Comparison of ENCODE assay signal across 9 mouse cellular contexts in the genomic region with DNA sequence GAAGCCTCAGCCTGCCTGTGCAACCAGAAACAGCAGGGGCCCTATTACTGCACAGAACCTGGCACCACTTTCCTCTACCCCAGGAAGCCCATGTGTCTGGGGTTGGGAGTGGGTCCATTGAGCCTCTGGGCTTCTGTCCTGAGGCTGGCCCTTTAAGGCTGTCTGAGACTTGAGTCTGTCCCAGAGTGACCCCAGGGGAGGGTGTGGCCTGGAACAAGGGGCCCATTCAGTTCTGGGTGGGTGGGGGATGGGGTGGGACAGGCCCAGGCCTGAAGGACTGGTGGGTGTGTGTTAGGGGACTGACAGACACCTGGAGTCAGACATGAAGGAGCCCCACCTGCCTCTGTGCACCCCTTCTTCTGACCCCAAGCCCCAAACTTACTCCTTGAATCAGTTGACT. TPM values are rescaled to one million over a fixed set of nuclear protein-coding genes. Genes with fewer than 3 reads are reported as not detected.
DNase-seq lines count a peak whose midpoint lies in the region; ATAC-seq lines count a peak whose summit lies in the region.
"Had no signal": no experiment of that assay in that cellular context is flagged by ENCODE, and none has a peak within 500 bp of the region (broad histone marks: within the 10 kb centered on the region; RNA-seq: fewer than 3 reads in every experiment).

No protein-coding gene starts in this region.

- peaks cover 23% of the 10 kb centered on the region for H3K4me1 ChIP-seq in hindbrain, embryonic 11.5 days (replicated peaks; ENCODE audit: control insufficient read depth, insufficient read depth, low read length)
- H3K4me1 ChIP-seq in hindbrain, embryonic 14.5 days (replicated peaks; ENCODE audit: control insufficient read depth, insufficient read depth, low read length): peaks cover 41% of the 10 kb centered on the region
- peaks cover 40% of the 10 kb centered on the region for H3K4me1 ChIP-seq in forebrain, embryonic 14.5 days (ENCODE audit: control insufficient read depth, insufficient read depth, low read length)
- H3K4me1 ChIP-seq in kidney, embryonic 15.5 days: peaks cover 100% of the 10 kb centered on the region

- no peaks in the 10 kb centered on the region; the same call in 1 of the 2 replicates for H3K27me3 ChIP-seq in hindbrain, embryonic 11.5 days (ENCODE audit: control insufficient read depth, insufficient read depth, low read length)
- no peaks in the 10 kb centered on the region for H3K27me3 ChIP-seq in hindbrain, embryonic 14.5 days (ENCODE audit: control insufficient read depth, insufficient read depth, low read length)
- H3K27me3 ChIP-seq in forebrain, embryonic 14.5 days (replicated peaks; ENCODE audit: control insufficient read depth, insufficient read depth, low read length): no peaks in the 10 kb centered on the region
- no peaks in the 10 kb centered on the region for H3K27me3 ChIP-seq in kidney, embryonic 15.5 days
- H3K27me3 ChIP-seq: hindbrain, embryonic 15.5 days had no signal

- 0 out of 2 replicates have a peak overlapping the region, but pooled peaks have one; percentile 39 for H3K27ac ChIP-seq in hindbrain, embryonic 11.5 days (ENCODE audit: low read depth, low read length)
- H3K27ac ChIP-seq in hindbrain, embryonic 14.5 days: no peak overlapping the region; the same call in 1 of the 2 replicates
- H3K27ac ChIP-seq in forebrain, embryonic 14.5 days (ENCODE audit: low read depth, low read length): no peak overlapping the region
- H3K27ac ChIP-seq in kidney, embryonic 15.5 days: peak overlapping the region; percentile 84; the same call in 1 of the 2 replicates
- peak overlapping the region; percentile 67 for H3K27ac ChIP-seq in macrophage
- H3K27ac ChIP-seq: hindbrain, embryonic 15.5 days had no signal

- peaks cover 94% of the 10 kb centered on the region for H3K79me2 ChIP-seq in macrophage (ENCODE audit: inconsistent target)

- ATAC-seq in hindbrain, embryonic 11.5 days (ENCODE audit: low FRiP score): 0 out of 2 replicates have a peak, but pooled peaks have one; percentile 6
- no peak for ATAC-seq in hindbrain, embryonic 14.5 days (ENCODE audit: low FRiP score)
- ATAC-seq in forebrain, embryonic 14.5 days: no peak
- no peak for ATAC-seq in kidney, embryonic 15.5 days (replicated peaks; ENCODE audit: low FRiP score)

- peak; percentile 66 for DNase-seq in hindbrain, embryonic 11.5 days (ENCODE audit: low spot score)
- DNase-seq in hindbrain, embryonic 14.5 days (ENCODE audit: low spot score): no peak
- peak; percentile 47 for DNase-seq in forebrain, embryonic 14.5 days (ENCODE audit: low spot score)
- DNase-seq in layer of hippocampus, adult 8-10 months (ENCODE audit: low spot score in 2 of 2): no peak
- DNase-seq in cerebellum, adult 11 months: no peak
- DNase-seq in urinary bladder, postnatal 10 days (ENCODE audit: low spot score): no peak

- no peaks in the 10 kb centered on the region for H3K36me3 ChIP-seq in hindbrain, embryonic 11.5 days (ENCODE audit: control insufficient read depth, insufficient read depth, low read length)
- peaks cover 5% of the 10 kb centered on the region; the same call in 1 of the 2 replicates for H3K36me3 ChIP-seq in hindbrain, embryonic 14.5 days (replicated peaks; ENCODE audit: control insufficient read depth, insufficient read depth)
- peaks cover 7% of the 10 kb centered on the region; the same call in 1 of the 2 replicates for H3K36me3 ChIP-seq in forebrain, embryonic 14.5 days (ENCODE audit: control insufficient read depth, insufficient read depth, low read length)
- H3K36me3 ChIP-seq in kidney, embryonic 15.5 days: peaks cover 19% of the 10 kb centered on the region
- H3K36me3 ChIP-seq in macrophage (ENCODE audit: inconsistent target): no peaks in the 10 kb centered on the region
- H3K36me3 ChIP-seq: hindbrain, embryonic 15.5 days had no signal

- H3K4me2 ChIP-seq in hindbrain, embryonic 11.5 days (replicated peaks; ENCODE audit: low read depth, low read length): no peak overlapping the region
- no peak overlapping the region for H3K4me2 ChIP-seq in hindbrain, embryonic 14.5 days (replicated peaks)
- H3K4me2 ChIP-seq in forebrain, embryonic 14.5 days (ENCODE audit: low read length): no peak overlapping the region
- no peak overlapping the region for H3K4me2 ChIP-seq in kidney, embryonic 15.5 days

- no peaks in the 10 kb centered on the region for H3K9me3 ChIP-seq in hindbrain, embryonic 11.5 days (ENCODE audit: control insufficient read depth, low read length)
- no peaks in the 10 kb centered on the region for H3K9me3 ChIP-seq in hindbrain, embryonic 14.5 days (ENCODE audit: control insufficient read depth, low read length)
- H3K9me3 ChIP-seq in forebrain, embryonic 14.5 days (replicated peaks; ENCODE audit: control insufficient read depth, low read length): no peaks in the 10 kb centered on the region
- H3K9me3 ChIP-seq in kidney, embryonic 15.5 days (replicated peaks): no peaks in the 10 kb centered on the region
- H3K9me3 ChIP-seq: hindbrain, embryonic 15.5 days had no signal

- H3K9ac ChIP-seq in hindbrain, embryonic 11.5 days (ENCODE audit: low read depth, low read length): no peak overlapping the region
- no peak overlapping the region for H3K9ac ChIP-seq in hindbrain, embryonic 14.5 days
- H3K9ac ChIP-seq in forebrain, embryonic 14.5 days (ENCODE audit: low read length): no peak overlapping the region
- no peak overlapping the region for H3K9ac ChIP-seq in kidney, embryonic 15.5 days
- H3K9ac ChIP-seq: hindbrain, embryonic 15.5 days had no signal

- no peak overlapping the region for H3K4me3 ChIP-seq in hindbrain, embryonic 11.5 days (ENCODE audit: low read depth, low read length)
- H3K4me3 ChIP-seq in hindbrain, embryonic 14.5 days (replicated peaks; ENCODE audit: low read length): no peak overlapping the region
- no peak overlapping the region for H3K4me3 ChIP-seq in forebrain, embryonic 14.5 days (ENCODE audit: low read depth, low read length)
- H3K4me3 ChIP-seq in kidney, embryonic 15.5 days (replicated peaks): no peak overlapping the region
- H3K4me3 ChIP-seq in macrophage (ENCODE audit: inconsistent target): peak overlapping the region; percentile 27
- H3K4me3 ChIP-seq: hindbrain, embryonic 15.5 days had no signal

RNA-seq across cellular contexts. Expression of gene Smim24, which starts 21.8 kb away (rescaled TPM):
- 2.7 and 4.1 TPM in 2 replicates for polyA plus RNA-seq in hindbrain, embryonic 11.5 days (2014; fragmentation: Nextera tagmentation; extraction: Ambion mirVana)
- polyA plus RNA-seq in hindbrain, embryonic 14.5 days (2014; fragmentation: Nextera tagmentation; extraction: Ambion mirVana): 0.84 and 1.3 TPM in 2 replicates
- polyA plus RNA-seq in forebrain, embryonic 14.5 days (2014; fragmentation: Nextera tagmentation; extraction: Ambion mirVana): 1.5 and 2.0 TPM in 2 replicates
- polyA plus RNA-seq in kidney, embryonic 15.5 days (2015; fragmentation: Nextera tagmentation; extraction: Ambion mirVana): 26.0 and 29.4 TPM in 2 replicates
- 1 to 10 TPM in 19 of 26 experiments, under 1 TPM in 2, not detected in 5; 0.62 to 6.3 (median 2.6) TPM for total RNA-seq in macrophage (2018; cell fraction: chromatin; rRNA removed)
- 10 to 100 TPM in 25 of 26 experiments, 1 to 10 TPM in 1; 9.7 to 17.7 (median 13.3) TPM for total RNA-seq in macrophage (2018; cell fraction: cytosol; rRNA removed)
- total RNA-seq in macrophage (2018; cell fraction: nucleus; rRNA removed): 10 to 100 TPM in 1 of 26 experiments, 1 to 10 TPM in 25; 1.4 to 11.8 (median 5.5) TPM
- polyA plus RNA-seq in macrophage (2018): 9.6 to 21.8 TPM (median 14.6 TPM) in 3 replicates
- total RNA-seq in layer of hippocampus, adult 8-10 months (2022): 1 to 10 TPM; 1.3 to 1.7 (median 1.4) TPM

RNA-seq across cellular contexts. Expression of gene Gm48552, which starts 25.9 kb away (rescaled TPM):
- 0.49 and 1.0 TPM in 2 replicates for polyA plus RNA-seq in hindbrain, embryonic 11.5 days (2014; fragmentation: Nextera tagmentation; extraction: Ambion mirVana)
- 1.9 and 2.2 TPM in 2 replicates for polyA plus RNA-seq in hindbrain, embryonic 14.5 days (2014; fragmentation: Nextera tagmentation; extraction: Ambion mirVana)
- 0.65 and 0.69 TPM in 2 replicates for polyA plus RNA-seq in forebrain, embryonic 14.5 days (2014; fragmentation: Nextera tagmentation; extraction: Ambion mirVana)
- 1.6 and 2.1 TPM in 2 replicates for polyA plus RNA-seq in kidney, embryonic 15.5 days (2015; fragmentation: Nextera tagmentation; extraction: Ambion mirVana)
- total RNA-seq in macrophage (2018; cell fraction: chromatin; rRNA removed): 1 to 10 TPM in 17 of 26 experiments, not detected in 9; 1.1 to 5.7 (median 2.3) TPM
- total RNA-seq in macrophage (2018; cell fraction: cytosol; rRNA removed): 1 to 10 TPM in 1 of 26 experiments, under 1 TPM in 7, not detected in 18; 0.22 to 1.1 (median 0.36) TPM
- total RNA-seq in macrophage (2018; cell fraction: nucleus; rRNA removed): 1 to 10 TPM in 9 of 26 experiments, under 1 TPM in 1, not detected in 16; 0.63 to 8.6 (median 2.8) TPM
- 0.57 TPM in 1 of 3 replicates, not detected in the others for polyA plus RNA-seq in macrophage (2018)
- total RNA-seq in layer of hippocampus, adult 8-10 months (2022): 1 to 10 TPM; 2.9 to 9.7 (median 4.2) TPM

RNA-seq across cellular contexts. Expression of gene Gm48551, which starts 30.4 kb away (rescaled TPM):
- 2.2 and 3.2 TPM in 2 replicates for polyA plus RNA-seq in hindbrain, embryonic 11.5 days (2014; fragmentation: Nextera tagmentation; extraction: Ambion mirVana)
- polyA plus RNA-seq in hindbrain, embryonic 14.5 days (2014; fragmentation: Nextera tagmentation; extraction: Ambion mirVana): 5.5 and 5.7 TPM in 2 replicates
- 3.6 and 4.8 TPM in 2 replicates for polyA plus RNA-seq in forebrain, embryonic 14.5 days (2014; fragmentation: Nextera tagmentation; extraction: Ambion mirVana)
- polyA plus RNA-seq in kidney, embryonic 15.5 days (2015; fragmentation: Nextera tagmentation; extraction: Ambion mirVana): 2.5 and 4.1 TPM in 2 replicates
- 1 to 10 TPM in 22 of 26 experiments, under 1 TPM in 3, not detected in 1; 0.38 to 4.3 (median 2.4) TPM for total RNA-seq in macrophage (2018; cell fraction: chromatin; rRNA removed)
- total RNA-seq in macrophage (2018; cell fraction: cytosol; rRNA removed): 1 to 10 TPM in 1 of 26 experiments, under 1 TPM in 25; 0.15 to 1.2 (median 0.53) TPM
- 1 to 10 TPM in 25 of 26 experiments, under 1 TPM in 1; 0.81 to 7.0 (median 2.7) TPM for total RNA-seq in macrophage (2018; cell fraction: nucleus; rRNA removed)
- polyA plus RNA-seq in macrophage (2018): 0.07 to 1.0 TPM (median 0.46 TPM) in 3 replicates
- 1 to 10 TPM; 2.7 to 5.5 (median 4.5) TPM for total RNA-seq in layer of hippocampus, adult 8-10 months (2022)

RNA-seq across cellular contexts. Expression of gene Dohh, which starts 30.5 kb away (rescaled TPM):
- polyA plus RNA-seq in hindbrain, embryonic 11.5 days (2014; fragmentation: Nextera tagmentation; extraction: Ambion mirVana): 44.8 and 52.6 TPM in 2 replicates
- polyA plus RNA-seq in hindbrain, embryonic 14.5 days (2014; fragmentation: Nextera tagmentation; extraction: Ambion mirVana): 68.9 TPM in 2 replicates
- polyA plus RNA-seq in forebrain, embryonic 14.5 days (2014; fragmentation: Nextera tagmentation; extraction: Ambion mirVana): 78.7 and 78.8 TPM in 2 replicates
- 79.7 and 82.2 TPM in 2 replicates for polyA plus RNA-seq in kidney, embryonic 15.5 days (2015; fragmentation: Nextera tagmentation; extraction: Ambion mirVana)
- 10 to 100 TPM in 20 of 26 experiments, 1 to 10 TPM in 6; 5.0 to 26.5 (median 14.1) TPM for total RNA-seq in macrophage (2018; cell fraction: chromatin; rRNA removed)
- 10 to 100 TPM; 21.6 to 41.1 (median 29.6) TPM for total RNA-seq in macrophage (2018; cell fraction: cytosol; rRNA removed)
- 10 to 100 TPM in 24 of 26 experiments, 1 to 10 TPM in 2; 9.0 to 30.8 (median 16.6) TPM for total RNA-seq in macrophage (2018; cell fraction: nucleus; rRNA removed)
- polyA plus RNA-seq in macrophage (2018): 21.0 to 48.1 TPM (median 32.0 TPM) in 3 replicates
- total RNA-seq in layer of hippocampus, adult 8-10 months (2022): 10 to 100 TPM; 64.3 to 78.5 (median 72.6) TPM

RNA-seq across cellular contexts. Expression of gene Fzr1, which starts 36.4 kb away (rescaled TPM):
- polyA plus RNA-seq in hindbrain, embryonic 11.5 days (2014; fragmentation: Nextera tagmentation; extraction: Ambion mirVana): 83.0 and 92.1 TPM in 2 replicates
- 119 and 125 TPM in 2 replicates for polyA plus RNA-seq in hindbrain, embryonic 14.5 days (2014; fragmentation: Nextera tagmentation; extraction: Ambion mirVana)
- polyA plus RNA-seq in forebrain, embryonic 14.5 days (2014; fragmentation: Nextera tagmentation; extraction: Ambion mirVana): 101 and 109 TPM in 2 replicates
- polyA plus RNA-seq in kidney, embryonic 15.5 days (2015; fragmentation: Nextera tagmentation; extraction: Ambion mirVana): 105 and 114 TPM in 2 replicates
- total RNA-seq in macrophage (2018; cell fraction: chromatin; rRNA removed): 10 to 100 TPM; 37.1 to 93.5 (median 67.0) TPM
- 10 to 100 TPM; 14.6 to 29.0 (median 20.0) TPM for total RNA-seq in macrophage (2018; cell fraction: cytosol; rRNA removed)
- total RNA-seq in macrophage (2018; cell fraction: nucleus; rRNA removed): 10 to 100 TPM; 20.2 to 46.0 (median 34.3) TPM
- 12.9 to 17.0 TPM (median 15.3 TPM) in 3 replicates for polyA plus RNA-seq in macrophage (2018)
- 10 to 100 TPM; 64.6 to 72.1 (median 67.2) TPM for total RNA-seq in layer of hippocampus, adult 8-10 months (2022)

Comparison
In these comparisons a context has a peak if more than half of its experiments do, and no peak if none do; other contexts are left out.
1. DNase-seq: peak in hindbrain, embryonic 11.5 days (single experiment) and forebrain, embryonic 14.5 days (single experiment); none in hindbrain, embryonic 14.5 days (single experiment), layer of hippocampus, adult 8-10 months (0 of 2), cerebellum, adult 11 months (single experiment) and urinary bladder, postnatal 10 days (single experiment).
2. H3K27ac ChIP-seq: peak in hindbrain, embryonic 11.5 days (single experiment), kidney, embryonic 15.5 days (single experiment) and macrophage (single experiment); none in hindbrain, embryonic 14.5 days (single experiment) and forebrain, embryonic 14.5 days (single experiment).